Mouse (Mus musculus) C2C12 (cell line): ENCODE measurements at regions not wholly inside any gene's neighbourhood (a gene's known extent, or its start where the extent isn't known, plus 50 kb on each side); places are given as distances from the start of the nearest gene placed in this dataset.
"Not testable (repeated sequence)": the region's sequence is repeated elsewhere in the genome, so short reads cannot be mapped to it uniquely, and the experiment has no call there.

Experiments
- H3K27me3 ChIP-seq: one replicate; pipeline ENCODE4 v1.6.1; 2011; ENCODE audit not compliant: control insufficient read depth, insufficient read depth, insufficient read length
- H3K36me3 ChIP-seq: one replicate; pipeline ENCODE4 v1.6.1; 2011; ENCODE audit not compliant: control insufficient read depth, insufficient read depth
- H3K4me3 ChIP-seq: one replicate; pipeline ENCODE4 v1.5.1; 2011; ENCODE audit warnings: mild to moderate bottlenecking, control low read depth; ENCODE audit not compliant: poor library complexity, insufficient read depth, severe bottlenecking
- H3K79me2 ChIP-seq: one replicate; pipeline ENCODE4 v1.6.1; 2011; ENCODE audit not compliant: control insufficient read depth, insufficient read depth
- H3K79me3 ChIP-seq: one replicate; pipeline ENCODE4 v1.6.1; 2011; ENCODE audit warnings: low read depth, control low read depth
- H3ac ChIP-seq: one replicate; pipeline ENCODE3; 2011; ENCODE audit warnings: low read depth; ENCODE audit not compliant: control insufficient read depth, insufficient read length

DNA sequence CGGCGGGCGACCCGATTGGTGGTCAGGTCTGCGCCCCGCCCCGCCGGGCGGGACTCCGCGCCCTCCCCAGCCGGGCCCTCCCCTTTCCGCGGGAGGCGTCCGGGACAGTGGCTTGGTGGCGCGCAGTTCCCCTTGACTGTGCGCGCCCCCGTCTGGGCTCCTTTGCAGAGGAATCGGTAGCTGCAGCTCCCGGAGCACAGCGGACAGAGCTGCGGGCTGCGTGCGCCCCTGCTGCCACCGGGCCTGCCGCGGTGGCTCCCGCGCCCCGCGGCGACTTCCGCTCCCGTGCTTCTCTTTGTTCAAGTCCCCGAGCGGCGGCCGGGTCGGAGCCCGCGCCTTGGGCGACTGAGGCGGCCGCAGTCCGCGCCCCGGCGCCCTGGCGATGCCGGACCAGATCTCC is 566.6 kb upstream of the Gm21863 start:
- H3K4me3 ChIP-seq: peak overlapping the region; percentile 21
- not testable (repeated sequence) for H3ac ChIP-seq, H3K27me3 ChIP-seq, H3K79me2 ChIP-seq, H3K36me3 ChIP-seq, H3K79me3 ChIP-seq
